Mouse (Mus musculus) ES-E14 (cell line): Measurements from ENCODE around the gene Wdpcp.

Experiments
- HCFC1 ChIP-seq: IDR thresholded peaks from 2 replicates; pipeline ENCODE4 v1.6.1; 2012; ENCODE audit warnings: low read length, inconsistent platforms, borderline replicate concordance; ENCODE audit not compliant: insufficient read depth
- MAFK ChIP-seq: IDR thresholded peaks from 2 replicates; pipeline ENCODE4 v1.6.1; 2014; ENCODE audit warnings: mild to moderate bottlenecking, low read depth, low read length, inconsistent platforms; ENCODE audit not compliant: insufficient read depth
- ZC3H11A ChIP-seq: IDR thresholded peaks from 2 replicates; pipeline ENCODE4 v1.6.1; 2012; ENCODE audit warnings: low read depth, mild to moderate bottlenecking, inconsistent platforms, low read length, borderline replicate concordance
- ZNF384 ChIP-seq: IDR thresholded peaks from 2 replicates; pipeline ENCODE4 v1.6.1; 2012; ENCODE audit warnings: low read depth, low read length, inconsistent platforms

DNA sequence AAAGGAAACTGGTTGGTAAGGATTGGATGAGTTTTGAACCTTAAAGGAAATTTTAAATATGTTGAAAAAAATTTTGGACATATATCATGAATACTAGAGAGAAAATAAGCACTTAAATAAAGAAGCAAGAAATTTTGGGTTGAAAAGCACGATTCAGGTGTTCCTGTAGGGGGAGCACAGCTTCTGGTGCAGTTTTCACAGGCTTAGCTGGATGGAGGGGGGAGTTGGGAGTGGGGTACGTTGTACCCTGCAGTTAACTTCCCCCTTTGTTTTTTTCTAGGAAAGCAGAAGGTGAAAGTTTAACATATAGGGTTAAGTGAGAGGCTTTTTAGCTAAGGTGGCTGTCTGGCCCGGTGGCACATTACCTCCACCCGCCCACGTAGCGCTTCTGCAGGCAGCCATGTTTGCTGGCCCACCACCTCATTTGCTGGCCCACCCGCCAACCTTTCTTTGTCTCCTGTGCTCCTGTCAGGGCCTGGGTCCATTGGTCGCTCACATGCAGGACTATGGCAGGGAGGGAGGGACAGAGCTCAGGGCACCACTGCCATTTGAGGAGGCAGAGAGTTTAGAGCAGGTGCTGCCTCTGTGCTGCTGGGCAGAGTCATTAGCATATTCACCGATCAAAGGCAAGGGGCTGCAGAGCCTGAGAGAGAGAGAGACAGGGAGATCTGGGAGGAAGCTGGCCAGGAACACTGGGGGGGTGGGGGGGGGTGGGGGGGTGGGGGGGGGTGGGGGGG lies 62.3 kb downstream of the Wdpcp start:
- no peak for TF ChIP-seq HCFC1
- no peak for TF ChIP-seq MAFK
- no peak for TF ChIP-seq ZNF384
- TF ChIP-seq ZC3H11A, result no peak
